Mouse (Mus musculus) retina, adult 2 months (tissue): ENCODE measurements at regions not wholly inside any gene's neighbourhood (a gene's known extent, or its start where the extent isn't known, plus 50 kb on each side); places are given as distances from the start of the nearest gene placed in this dataset.

Source experiments
- DNase-seq: peaks from one replicate; pipeline ENCODE4 v3.0.0-alpha.2; 2012; ENCODE audit warnings: low read depth, low spot score

GRCm38 (mm10) chr13:31240546-31240945 lies 266.5 kb downstream of the Gm5447 start:
- no peak for DNase-seq

GRCm38 (mm10) chr13:31248996-31249395 lies 275.0 kb downstream of the Gm5447 start:
- no peak for DNase-seq

- DNase-seq = no peak
Measured at GRCm38 (mm10) chr13:31249525-31249924, 275.5 kb downstream of the Gm5447 start.

- DNase-seq = no peak
Measured at GRCm38 (mm10) chr13:31254016-31254415, 280.0 kb downstream of the Gm5447 start.

GRCm38 (mm10) chr13:31254744-31255143 lies 280.7 kb downstream of the Gm5447 start:
- DNase-seq = no peak

- no peak for DNase-seq
Measured at GRCm38 (mm10) chr13:31255506-31255905, 281.5 kb downstream of the Gm5447 start.

- DNase-seq = no peak
Measured at GRCm38 (mm10) chr13:31267865-31268264, 288.1 kb upstream of the Foxq1 start.

- DNase-seq = no peak
Measured at GRCm38 (mm10) chr13:31276005-31276644, 279.8 kb upstream of the Foxq1 start.

GRCm38 (mm10) chr13:31290630-31291029 lies 265.3 kb upstream of the Foxq1 start:
- DNase-seq = no peak

- no peak for DNase-seq
Measured at GRCm38 (mm10) chr13:31292584-31293387, 263.1 kb upstream of the Foxq1 start.

- DNase-seq = no peak
Measured at GRCm38 (mm10) chr13:31294011-31294410, 261.9 kb upstream of the Foxq1 start.

GRCm38 (mm10) chr13:31303194-31303593 lies 252.7 kb upstream of the Foxq1 start:
- no peak for DNase-seq

GRCm38 (mm10) chr13:31304286-31304865 lies 251.6 kb upstream of the Foxq1 start:
- no peak for DNase-seq

GRCm38 (mm10) chr13:31309083-31309621 lies 246.8 kb upstream of the Foxq1 start:
- DNase-seq = no peak

- no peak for DNase-seq
Measured at GRCm38 (mm10) chr13:31312772-31313171, 243.2 kb upstream of the Foxq1 start.

GRCm38 (mm10) chr13:31313821-31314220 lies 242.1 kb upstream of the Foxq1 start:
- no peak for DNase-seq

- DNase-seq = no peak
Measured at GRCm38 (mm10) chr13:31317066-31317465, 238.9 kb upstream of the Foxq1 start.

- DNase-seq = no peak
Measured at GRCm38 (mm10) chr13:31318008-31318407, 237.9 kb upstream of the Foxq1 start.

- DNase-seq = no peak
Measured at GRCm38 (mm10) chr13:31321411-31321810, 234.5 kb upstream of the Foxq1 start.

GRCm38 (mm10) chr13:31326269-31326851 lies 229.6 kb upstream of the Foxq1 start:
- no peak for DNase-seq

- no peak for DNase-seq
Measured at GRCm38 (mm10) chr13:31327511-31327951, 228.4 kb upstream of the Foxq1 start.

GRCm38 (mm10) chr13:31328756-31329155 lies 227.2 kb upstream of the Foxq1 start:
- DNase-seq = no peak
